Mouse (Mus musculus): ENCODE measurements around the gene Cdh10. TPM values are rescaled to one million over a fixed set of nuclear protein-coding genes. Genes with fewer than 3 reads are reported as not detected.

Cdh10 gene
- total and polyA plus RNA-seq, 3 experiments = 0.33 TPM; not detected in 2

- TF ChIP-seq GATA2 (IDR thresholded peaks at IDR 0.05; ENCODE audit: borderline replicate concordance, low read depth, low read length) = no peak
- TF ChIP-seq GATA1 (IDR thresholded peaks at IDR 0.05; ENCODE audit: borderline replicate concordance, low read length) = no peak
- TF ChIP-seq POLR2AphosphoS5 (IDR thresholded peaks at IDR 0.05; ENCODE audit: insufficient replicate concordance, low read depth, low read length) = no peak
- no peak for TF ChIP-seq CTCF (IDR thresholded peaks at IDR 0.05; ENCODE audit: low read depth, low read length)
- no peak for TF ChIP-seq TAL1 (conservative IDR thresholded peaks at IDR 0.05; ENCODE audit: low read depth, low read length)
- ATAC-seq (ENCODE audit: extremely low read depth, insufficient number of reproducible peaks, low FRiP score, poor library complexity, severe bottlenecking) = no peak
- no peaks in the 10 kb centered on the region for H3K4me1 ChIP-seq (ENCODE audit: insufficient read depth, low read depth, low read length)
These were observed 192.1 kb downstream of the Cdh10 start for GRCm38 (mm10) chr15:19010829-19011228.

GRCm38 (mm10) chr15:19032983-19033382 lies 214.2 kb downstream of the Cdh10 start:
- no peaks in the 10 kb centered on the region for H3K36me3 ChIP-seq (replicated peaks)
- no peaks in the 10 kb centered on the region for H3K4me1 ChIP-seq (ENCODE audit: insufficient read depth, low read depth, low read length)
- ATAC-seq (ENCODE audit: extremely low read depth, insufficient number of reproducible peaks, low FRiP score, poor library complexity, severe bottlenecking) = no peak
- TF ChIP-seq TAL1 (conservative IDR thresholded peaks at IDR 0.05; ENCODE audit: low read depth, low read length) (no peak), GATA1 (IDR thresholded peaks at IDR 0.05; ENCODE audit: borderline replicate concordance, low read length) (no peak), POLR2AphosphoS5 (IDR thresholded peaks at IDR 0.05; ENCODE audit: insufficient replicate concordance, low read depth, low read length) (no peak), GATA2 (IDR thresholded peaks at IDR 0.05; ENCODE audit: borderline replicate concordance, low read depth, low read length) (no peak), CTCF (IDR thresholded peaks at IDR 0.05; ENCODE audit: low read depth, low read length) (no peak)
- no peaks in the 10 kb centered on the region for H3K9me3 ChIP-seq (replicated peaks)
- H3K4me3 ChIP-seq (ENCODE audit: low read depth, low read length) = no peak overlapping the region
- DNase-seq (ENCODE audit: low spot score) = no peak
- H3K27me3 ChIP-seq (ENCODE audit: insufficient read depth, low read length) = no peaks in the 10 kb centered on the region

More at GRCm38 (mm10) chr15:19010829-19011228, 192.1 kb downstream of the Cdh10 start:
- no peak for DNase-seq (ENCODE audit: low spot score)
- Histone ChIP-seq H3K27me3 (ENCODE audit: insufficient read depth, low read length) (no peaks in the 10 kb centered on the region), H3K9me3 (replicated peaks) (no peaks in the 10 kb centered on the region), H3K4me3 (ENCODE audit: low read depth, low read length) (no peak overlapping the region), H3K36me3 (replicated peaks) (no peaks in the 10 kb centered on the region)

- Histone ChIP-seq H3K4me1 (ENCODE audit: insufficient read depth, low read depth, low read length) (no peaks in the 10 kb centered on the region), H3K27me3 (ENCODE audit: insufficient read depth, low read length) (no peaks in the 10 kb centered on the region), H3K9me3 (replicated peaks) (no peaks in the 10 kb centered on the region), H3K4me3 (ENCODE audit: low read depth, low read length) (no peak overlapping the region), H3K36me3 (replicated peaks) (no peaks in the 10 kb centered on the region)
- ATAC-seq (ENCODE audit: extremely low read depth, insufficient number of reproducible peaks, low FRiP score, poor library complexity, severe bottlenecking) (no peak), DNase-seq (ENCODE audit: low spot score) (no peak)
- TF ChIP-seq GATA2 (IDR thresholded peaks at IDR 0.05; ENCODE audit: borderline replicate concordance, low read depth, low read length) (no peak), GATA1 (IDR thresholded peaks at IDR 0.05; ENCODE audit: borderline replicate concordance, low read length) (no peak), POLR2AphosphoS5 (IDR thresholded peaks at IDR 0.05; ENCODE audit: insufficient replicate concordance, low read depth, low read length) (no peak), CTCF (IDR thresholded peaks at IDR 0.05; ENCODE audit: low read depth, low read length) (no peak), TAL1 (conservative IDR thresholded peaks at IDR 0.05; ENCODE audit: low read depth, low read length) (no peak)
These were observed 221.3 kb downstream of the Cdh10 start for GRCm38 (mm10) chr15:19040077-19040476.
